Mouse (Mus musculus) kidney, postnatal 0 days (tissue): ENCODE results near the gene Donson. TPM values are rescaled to one million over a fixed set of nuclear protein-coding genes. Genes with fewer than 3 reads are reported as not detected.
A peak's percentile ranks its signal among the peaks of the same experiment; 100 is the strongest.

Experiments used
- ATAC-seq: fragments of 200-750 bp; cut with Nextera tagmentation; replicated peaks from 2 replicates; pipeline ENCODE4 v1.8.0; 2017; ENCODE audit warnings: low read depth, moderate number of reproducible peaks, moderate TSS enrichment, moderate library complexity; ENCODE audit not compliant: low FRiP score
- DNase-seq: peaks from one replicate; pipeline ENCODE4 v3.0.0-alpha.2; 2016; ENCODE audit warnings: low spot score
- H3K27ac ChIP-seq: fragments of 300-500 bp; sonication (generic); 2 replicates; pipeline ENCODE4 v1.5.1; 2014; ENCODE audit warnings: mild to moderate bottlenecking
- H3K27me3 ChIP-seq: fragments of 300-500 bp; sonication (generic); 2 replicates; pipeline ENCODE4 v1.6.1; 2014; ENCODE audit warnings: low read length, mixed read lengths; ENCODE audit not compliant: insufficient read depth
- H3K36me3 ChIP-seq: fragments of 300-500 bp; sonication (generic); 2 replicates; pipeline ENCODE4 v1.6.1; 2014; ENCODE audit warnings: low read length, mixed read lengths; ENCODE audit not compliant: insufficient read depth
- H3K4me1 ChIP-seq: fragments of 300-500 bp; sonication (generic); replicated peaks from 2 replicates; pipeline ENCODE4 v1.6.1; 2014; ENCODE audit warnings: antibody characterized with exemption, low read length, mixed read lengths; ENCODE audit not compliant: insufficient read depth
- H3K4me2 ChIP-seq: fragments of 300-500 bp; sonication (generic); 2 replicates; pipeline ENCODE4 v1.6.1; 2014; ENCODE audit warnings: mild to moderate bottlenecking, low read length, moderate library complexity, mixed read lengths
- H3K4me3 ChIP-seq: fragments of 300-500 bp; sonication (generic); replicated peaks from 2 replicates; pipeline ENCODE4 v1.5.1; 2014; ENCODE audit warnings: low read depth, low read length
- H3K9ac ChIP-seq: fragments of 300-500 bp; sonication (generic); 2 replicates; pipeline ENCODE4 v1.6.1; 2014; ENCODE audit warnings: low read depth, low read length
- H3K9me3 ChIP-seq: fragments of 300-500 bp; sonication (generic); replicated peaks from 2 replicates; pipeline ENCODE4 v1.6.1; 2016; ENCODE audit warnings: low read length, inconsistent platforms, mixed read lengths
- CTCF ChIP-seq: IDR thresholded peaks from 2 replicates; pipeline ENCODE4 v1.5.1; 2016; ENCODE audit warnings: antibody characterized with exemption, low read depth, mild to moderate bottlenecking, moderate library complexity
- WGBS: fragments of 180-500 bp; shearing (Covaris S2); extraction: QIAGEN DNeasy Blood & Tissue Kit; methylation state at CpG from one replicate; pipeline ENCODE4 v1.1.7; 2014; 5-methylcytosine and 5-hydroxymethylcytosine counted together
- polyA plus RNA-seq: library from polyadenylated mRNA; unstranded; fragments of >200 nt; fragmentation: Nextera tagmentation; extraction: Ambion mirVana; gene quantifications from 2 replicates; pipeline ENCODE4 v1.2.1, GENCODE M21; 2015

The Donson gene
- polyA plus RNA-seq, 1 experiment from 2014 or later: 10.6 TPM

DNA sequence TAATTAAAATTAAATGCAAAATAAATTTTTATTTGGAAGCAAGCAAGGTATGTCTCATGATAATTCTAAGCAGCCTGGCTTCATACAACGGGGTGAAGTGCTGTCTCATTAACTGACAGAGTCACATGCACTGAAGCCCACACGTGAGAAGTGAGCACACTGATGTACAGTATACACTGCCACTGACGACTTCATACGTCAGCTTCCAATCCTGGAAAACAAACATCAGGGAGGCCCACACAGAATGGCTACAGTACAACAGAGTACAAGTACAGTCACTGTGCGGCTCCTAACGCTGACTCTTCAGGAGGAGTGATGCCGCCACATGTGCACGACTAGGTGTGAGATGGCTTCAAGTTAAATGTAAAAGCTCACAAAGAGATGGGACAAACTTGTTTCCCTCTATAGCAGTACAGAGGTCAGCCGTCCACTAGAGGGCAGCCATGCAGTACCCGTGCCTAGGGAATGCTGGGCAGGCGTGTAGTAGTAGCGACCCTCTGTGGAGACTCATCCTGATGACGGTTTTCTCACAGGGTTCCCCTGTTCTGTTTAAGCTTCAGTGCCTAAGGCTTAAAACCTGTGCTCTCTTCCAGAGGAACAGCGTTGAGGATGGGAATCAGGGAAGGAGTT lies 6.0 kb upstream of the Donson start:
- no peak overlapping the region for H3K27ac ChIP-seq
- H3K9me3 ChIP-seq: no peaks in the 10 kb centered on the region
- ATAC-seq: peak; percentile 91
- H3K36me3 ChIP-seq: peaks cover 11% of the 10 kb centered on the region; the same call in 1 of the 2 replicates
- no peak overlapping the region for H3K4me3 ChIP-seq
- no peak overlapping the region for H3K4me2 ChIP-seq
- no peak overlapping the region for H3K9ac ChIP-seq
- peaks cover 4% of the 10 kb centered on the region; the same call in 1 of the 2 replicates for H3K4me1 ChIP-seq
- peak; percentile 98 for TF ChIP-seq CTCF
- peak; percentile 96 for DNase-seq
- no peaks in the 10 kb centered on the region for H3K27me3 ChIP-seq
- WGBS: 25% methylated on average over 14 of the region's 14 CpGs

DNA sequence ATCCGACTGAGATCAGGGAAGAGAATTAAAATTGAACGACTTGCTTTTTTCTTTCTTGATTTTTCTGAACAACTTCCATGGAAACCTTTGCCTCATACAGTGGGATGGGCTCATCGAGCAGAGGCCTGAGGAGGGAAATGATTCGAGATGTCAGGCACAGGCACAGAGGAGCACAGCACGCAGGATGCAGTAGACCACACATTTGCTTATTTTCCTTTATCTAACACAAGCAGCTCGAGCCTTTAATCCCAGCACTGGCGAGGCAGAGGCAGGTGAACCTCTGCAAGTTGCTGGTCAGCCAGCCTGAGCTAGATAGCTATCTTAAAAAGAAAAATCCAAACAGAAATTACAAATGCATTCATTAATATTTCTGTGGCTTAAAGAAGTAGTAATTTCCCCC lies 1.2 kb upstream of the Donson start:
- no peak for DNase-seq
- WGBS: 56% methylated on average over 7 of the region's 7 CpGs
- H3K27ac ChIP-seq: no peak overlapping the region
- H3K4me1 ChIP-seq: no peaks in the 10 kb centered on the region
- H3K9me3 ChIP-seq: no peaks in the 10 kb centered on the region
- no peak overlapping the region for H3K9ac ChIP-seq
- H3K27me3 ChIP-seq: no peaks in the 10 kb centered on the region
- H3K36me3 ChIP-seq: peaks cover 10% of the 10 kb centered on the region; the same call in 1 of the 2 replicates
- TF ChIP-seq CTCF: no peak
- ATAC-seq: no peak
- H3K4me3 ChIP-seq: no peak overlapping the region
- no peak overlapping the region for H3K4me2 ChIP-seq

DNA sequence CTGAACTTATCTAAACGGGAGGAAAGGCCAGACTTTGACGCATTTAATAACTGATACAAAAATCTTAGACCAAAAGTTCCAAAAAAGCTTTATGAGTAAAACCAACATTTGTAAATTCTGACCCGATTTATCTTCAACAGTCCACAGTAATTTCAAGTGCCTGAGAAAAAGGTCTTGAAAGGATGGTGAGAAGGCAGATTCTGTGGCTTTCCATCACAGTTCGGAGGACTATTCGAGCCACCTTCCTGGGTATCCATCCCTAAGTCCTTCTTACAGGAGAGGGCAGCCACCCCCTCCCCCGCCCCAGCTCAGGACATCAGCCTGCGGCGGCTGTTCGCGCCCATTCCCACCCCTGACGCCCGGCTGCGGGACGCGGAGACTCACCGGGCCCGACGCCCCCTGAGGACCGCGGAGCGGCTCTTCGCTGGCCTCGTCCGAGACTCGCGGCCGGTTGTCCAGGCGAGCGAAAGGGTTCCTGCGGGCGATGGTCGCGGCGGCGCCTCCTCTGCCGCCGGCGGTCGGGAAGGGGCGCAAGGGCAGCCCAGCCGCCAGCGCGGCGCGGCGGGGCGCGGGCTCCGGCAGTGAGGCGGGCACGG lies 449 bp downstream of the Donson start:
- Histone ChIP-seq H3K4me1 (no peaks in the 10 kb centered on the region), H3K27me3 (no peaks in the 10 kb centered on the region), H3K9ac (peak overlapping the region; percentile 80), H3K4me2 (peak overlapping the region; percentile 98), H3K27ac (peak overlapping the region; percentile 44; the same call in 1 of the 2 replicates), H3K36me3 (peaks cover 13% of the 10 kb centered on the region; the same call in 1 of the 2 replicates), H3K4me3 (peak overlapping the region; percentile 90), H3K9me3 (no peaks in the 10 kb centered on the region)
- WGBS: 1% methylated on average over 42 of the region's 51 CpGs
- DNase-seq: peak; percentile 16
- no peak for TF ChIP-seq CTCF
- ATAC-seq: peak; percentile 14

DNA sequence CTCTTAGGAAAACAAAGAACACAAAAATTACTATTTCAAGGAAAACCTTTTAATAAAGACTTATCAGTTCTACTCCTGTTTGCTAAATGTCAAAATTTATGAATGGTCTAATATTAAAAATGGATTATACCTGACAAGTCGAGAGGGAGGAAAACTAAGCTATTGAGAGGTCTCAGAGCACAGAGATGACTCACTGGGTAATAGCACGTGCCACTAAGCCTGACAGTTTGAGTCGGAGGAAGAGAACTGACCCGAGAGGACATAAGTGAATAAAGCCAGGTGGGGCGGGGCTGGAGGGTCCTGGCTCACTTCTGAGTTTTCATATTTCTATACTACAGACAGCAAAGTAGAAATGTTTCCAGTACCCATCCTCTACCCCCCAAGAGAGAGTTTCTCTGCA lies 2.2 kb downstream of the Donson start:
- H3K4me1 ChIP-seq: no peaks in the 10 kb centered on the region
- no peak overlapping the region for H3K4me2 ChIP-seq
- H3K4me3 ChIP-seq: no peak overlapping the region
- H3K36me3 ChIP-seq: peaks cover 22% of the 10 kb centered on the region
- WGBS: 75% methylated on average over 5 of the region's 5 CpGs
- H3K27me3 ChIP-seq: no peaks in the 10 kb centered on the region
- no peak overlapping the region for H3K9ac ChIP-seq
- H3K27ac ChIP-seq: no peak overlapping the region
- DNase-seq: no peak
- H3K9me3 ChIP-seq: no peaks in the 10 kb centered on the region
- no peak for TF ChIP-seq CTCF
- ATAC-seq: no peak

DNA sequence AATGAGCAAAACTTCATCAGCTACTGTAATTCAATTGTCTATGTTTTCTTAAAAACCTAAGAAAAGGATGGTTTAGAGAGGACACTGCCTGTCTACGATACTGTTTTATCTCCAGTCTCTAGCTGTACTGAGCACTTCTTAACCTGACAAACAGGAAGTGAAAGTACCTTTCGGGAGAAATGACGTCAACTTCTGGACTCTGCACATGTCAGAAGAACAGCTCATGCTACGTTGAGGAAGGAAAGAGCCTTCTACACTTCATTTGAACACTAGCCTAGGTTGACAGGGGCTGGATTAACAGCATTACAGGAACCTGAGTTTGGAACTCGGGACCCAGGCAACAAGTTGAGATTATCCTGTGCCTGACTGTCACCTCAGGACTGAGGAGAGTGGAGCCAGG lies 3.0 kb downstream of the Donson start:
- H3K9me3 ChIP-seq: no peaks in the 10 kb centered on the region
- H3K4me1 ChIP-seq: no peaks in the 10 kb centered on the region
- no peak overlapping the region for H3K27ac ChIP-seq
- H3K36me3 ChIP-seq: peaks cover 27% of the 10 kb centered on the region
- no peak overlapping the region for H3K9ac ChIP-seq
- H3K4me3 ChIP-seq: no peak overlapping the region
- TF ChIP-seq CTCF: no peak
- no peak overlapping the region for H3K4me2 ChIP-seq
- ATAC-seq (no peak), DNase-seq (no peak)
- 81% methylated on average over 5 of the region's 5 CpGs for WGBS
- H3K27me3 ChIP-seq: no peaks in the 10 kb centered on the region

GRCm38 (mm10) chr16:91680656-91681055 lies 7.9 kb downstream of the Donson start:
- Histone ChIP-seq H3K9me3 (no peaks in the 10 kb centered on the region), H3K27me3 (no peaks in the 10 kb centered on the region), H3K9ac (no peak overlapping the region), H3K27ac (no peak overlapping the region), H3K4me2 (no peak overlapping the region), H3K4me3 (no peak overlapping the region), H3K4me1 (no peaks in the 10 kb centered on the region), H3K36me3 (peaks cover 54% of the 10 kb centered on the region)
- no peak for ATAC-seq
- no peak for DNase-seq
- no peak for TF ChIP-seq CTCF
- WGBS: 76% methylated on average over 5 of the region's 5 CpGs
